Mouse (Mus musculus) kidney, embryonic 16.5 days (tissue): ENCODE measurements around the gene Adgb. TPM values are rescaled to one million over a fixed set of nuclear protein-coding genes. Genes with fewer than 3 reads are reported as not detected.

Source experiments
- ATAC-seq: fragments of 200-750 bp; cut with Nextera tagmentation; 2 replicates; pipeline ENCODE4 v1.8.0; 2017; ENCODE audit warnings: moderate TSS enrichment; ENCODE audit not compliant: low FRiP score, low TSS enrichment
- H3K27ac ChIP-seq: fragments of 300-500 bp; sonication (generic); 2 replicates; pipeline ENCODE4 v1.5.1; 2014; ENCODE audit warnings: low read length
- H3K27me3 ChIP-seq: fragments of 300-500 bp; sonication (generic); 2 replicates; pipeline ENCODE4 v1.6.1; 2014; ENCODE audit warnings: low read length, control low read depth, mixed read lengths; ENCODE audit not compliant: insufficient read depth
- H3K36me3 ChIP-seq: fragments of 300-500 bp; sonication (generic); 2 replicates; pipeline ENCODE4 v1.6.1; 2014; ENCODE audit warnings: low read length, control low read depth, mixed read lengths; ENCODE audit not compliant: insufficient read depth
- H3K4me1 ChIP-seq: fragments of 300-500 bp; sonication (generic); 2 replicates; pipeline ENCODE4 v1.6.1; 2014; ENCODE audit warnings: low read length, control low read depth, mixed read lengths; ENCODE audit not compliant: insufficient read depth
- H3K4me2 ChIP-seq: fragments of 300-500 bp; sonication (generic); replicated peaks from 2 replicates; pipeline ENCODE4 v1.6.1; 2014; ENCODE audit warnings: low read depth, low read length
- H3K4me3 ChIP-seq: fragments of 300-500 bp; sonication (generic); 2 replicates; pipeline ENCODE4 v1.5.1; 2014; ENCODE audit warnings: mild to moderate bottlenecking, low read length
- H3K9ac ChIP-seq: fragments of 300-500 bp; sonication (generic); replicated peaks from 2 replicates; pipeline ENCODE4 v1.6.1; 2014; ENCODE audit warnings: low read length
- H3K9me3 ChIP-seq: fragments of 300-500 bp; sonication (generic); 2 replicates; pipeline ENCODE4 v1.6.1; 2016; ENCODE audit warnings: low read length, control low read depth
- WGBS: fragments of 180-500 bp; shearing (Covaris S2); extraction: QIAGEN DNeasy Blood & Tissue Kit; methylation state at CpG from one replicate; pipeline ENCODE4 v1.1.7; 2014; 5-methylcytosine and 5-hydroxymethylcytosine counted together
- polyA plus RNA-seq: library from polyadenylated mRNA; unstranded; fragments of >200 nt; fragmentation: Nextera tagmentation; extraction: Ambion mirVana; gene quantifications from 2 replicates; pipeline ENCODE4 v1.2.1, GENCODE M21; 2015

Adgb gene
- polyA plus RNA-seq, 1 experiment from 2014 or later, result 0.34 TPM

- no peak for ATAC-seq
- 75% methylated on average over 3 of the region's 3 CpGs for WGBS
- H3K9ac ChIP-seq, result no peak overlapping the region
- H3K36me3 ChIP-seq, result no peaks in the 10 kb centered on the region
- H3K4me2 ChIP-seq, result no peak overlapping the region
- no peak overlapping the region for H3K4me3 ChIP-seq
- no peaks in the 10 kb centered on the region for H3K4me1 ChIP-seq
- H3K27ac ChIP-seq, result no peak overlapping the region
- H3K27me3 ChIP-seq, result no peaks in the 10 kb centered on the region
- no peaks in the 10 kb centered on the region for H3K9me3 ChIP-seq
These were observed 27.2 kb downstream of the Adgb start for GRCm38 (mm10) chr10:10444841-10445466.

GRCm38 (mm10) chr10:10443558-10443957, 28.6 kb downstream of the Adgb start:
- Histone ChIP-seq H3K27ac (no peak overlapping the region), H3K27me3 (no peaks in the 10 kb centered on the region), H3K36me3 (no peaks in the 10 kb centered on the region), H3K9me3 (no peaks in the 10 kb centered on the region), H3K4me1 (no peaks in the 10 kb centered on the region), H3K4me2 (no peak overlapping the region), H3K4me3 (no peak overlapping the region), H3K9ac (no peak overlapping the region)
- no peak for ATAC-seq

- no peak for ATAC-seq
- Histone ChIP-seq H3K36me3 (no peaks in the 10 kb centered on the region), H3K27me3 (no peaks in the 10 kb centered on the region), H3K27ac (no peak overlapping the region), H3K4me2 (no peak overlapping the region), H3K4me1 (no peaks in the 10 kb centered on the region), H3K9ac (no peak overlapping the region), H3K4me3 (no peak overlapping the region), H3K9me3 (no peaks in the 10 kb centered on the region)
- 75% methylated on average over 1 of the region's 1 CpGs for WGBS
These were observed 37.1 kb downstream of the Adgb start for GRCm38 (mm10) chr10:10435014-10435413.

- H3K27ac ChIP-seq, result no peak overlapping the region
- no peaks in the 10 kb centered on the region for H3K36me3 ChIP-seq
- WGBS, result 71% methylated on average over 5 of the region's 5 CpGs
- H3K4me1 ChIP-seq, result no peaks in the 10 kb centered on the region
- no peak overlapping the region for H3K4me2 ChIP-seq
- H3K9ac ChIP-seq, result no peak overlapping the region
- no peaks in the 10 kb centered on the region for H3K27me3 ChIP-seq
- H3K9me3 ChIP-seq, result no peaks in the 10 kb centered on the region
- ATAC-seq, result no peak
- no peak overlapping the region for H3K4me3 ChIP-seq
These were observed 42.5 kb downstream of the Adgb start for GRCm38 (mm10) chr10:10429635-10430034.

- H3K36me3 ChIP-seq, result no peaks in the 10 kb centered on the region
- H3K27ac ChIP-seq, result no peak overlapping the region
- H3K4me2 ChIP-seq, result no peak overlapping the region
- no peak overlapping the region for H3K9ac ChIP-seq
- no peaks in the 10 kb centered on the region for H3K9me3 ChIP-seq
- ATAC-seq, result no peak
- H3K27me3 ChIP-seq, result no peaks in the 10 kb centered on the region
- no peak overlapping the region for H3K4me3 ChIP-seq
- no peaks in the 10 kb centered on the region for H3K4me1 ChIP-seq
- WGBS, result 88% methylated on average over 7 of the region's 7 CpGs
These were observed 43.1 kb downstream of the Adgb start for GRCm38 (mm10) chr10:10429032-10429431.

- no peak overlapping the region for H3K4me2 ChIP-seq
- no peak overlapping the region for H3K27ac ChIP-seq
- no peaks in the 10 kb centered on the region for H3K27me3 ChIP-seq
- H3K36me3 ChIP-seq, result no peaks in the 10 kb centered on the region
- WGBS, result 94% methylated on average over 2 of the region's 2 CpGs
- no peaks in the 10 kb centered on the region for H3K4me1 ChIP-seq
- H3K4me3 ChIP-seq, result no peak overlapping the region
- ATAC-seq, result no peak
- no peak overlapping the region for H3K9ac ChIP-seq
- H3K9me3 ChIP-seq, result no peaks in the 10 kb centered on the region
These were observed 47.7 kb downstream of the Adgb start for GRCm38 (mm10) chr10:10424383-10424782.

- ATAC-seq, result no peak
- Histone ChIP-seq H3K4me1 (no peaks in the 10 kb centered on the region), H3K4me3 (no peak overlapping the region), H3K36me3 (no peaks in the 10 kb centered on the region), H3K4me2 (no peak overlapping the region), H3K27ac (no peak overlapping the region), H3K9me3 (no peaks in the 10 kb centered on the region), H3K9ac (no peak overlapping the region), H3K27me3 (no peaks in the 10 kb centered on the region)
- WGBS, result 24% methylated on average over 5 of the region's 5 CpGs
These were observed 61.1 kb downstream of the Adgb start for GRCm38 (mm10) chr10:10411046-10411445.

- Histone ChIP-seq H3K27me3 (no peaks in the 10 kb centered on the region), H3K9ac (no peak overlapping the region), H3K4me1 (no peaks in the 10 kb centered on the region), H3K4me2 (no peak overlapping the region), H3K27ac (no peak overlapping the region), H3K36me3 (no peaks in the 10 kb centered on the region), H3K4me3 (no peak overlapping the region), H3K9me3 (no peaks in the 10 kb centered on the region)
- ATAC-seq, result peak; percentile 67; the same call in 1 of the 2 replicates
- 33% methylated on average over 3 of the region's 3 CpGs for WGBS
These were observed 64.0 kb downstream of the Adgb start for GRCm38 (mm10) chr10:10408166-10408565.

- Histone ChIP-seq H3K4me2 (no peak overlapping the region), H3K4me1 (no peaks in the 10 kb centered on the region), H3K9me3 (no peaks in the 10 kb centered on the region), H3K27me3 (no peaks in the 10 kb centered on the region), H3K9ac (no peak overlapping the region), H3K27ac (no peak overlapping the region), H3K4me3 (no peak overlapping the region), H3K36me3 (no peaks in the 10 kb centered on the region)
- ATAC-seq, result no peak
- 68% methylated on average over 4 of the region's 4 CpGs for WGBS
These were observed 76.2 kb downstream of the Adgb start for GRCm38 (mm10) chr10:10395784-10396481.

- Histone ChIP-seq H3K4me3 (no peak overlapping the region), H3K36me3 (no peaks in the 10 kb centered on the region), H3K4me1 (no peaks in the 10 kb centered on the region), H3K27ac (no peak overlapping the region), H3K9me3 (no peaks in the 10 kb centered on the region), H3K9ac (no peak overlapping the region), H3K4me2 (no peak overlapping the region), H3K27me3 (no peaks in the 10 kb centered on the region)
- WGBS, result 53% methylated on average over 1 of the region's 1 CpGs
- ATAC-seq, result no peak
These were observed 97.5 kb downstream of the Adgb start for GRCm38 (mm10) chr10:10374629-10375028.
